Mouse (Mus musculus): ENCODE results near the gene Wnt10b. TPM values are rescaled to one million over a fixed set of nuclear protein-coding genes. Genes with fewer than 3 reads are reported as not detected.
A peak's percentile ranks its signal among the peaks of the same experiment; 100 is the strongest.

Wnt10b gene
- polyA plus RNA-seq, 1 experiment from 2014 or later = not detected

GRCm38 (mm10) chr15:98728366-98728765 lies 49.6 kb downstream of the Wnt10b start:
- H3K4me1 ChIP-seq (replicated peaks) = peaks cover 49% of the 10 kb centered on the region
- H3K27me3 ChIP-seq = peaks cover 53% of the 10 kb centered on the region
- no peak overlapping the region for H3K27ac ChIP-seq (replicated peaks)
- 15% methylated on average over 9 of the region's 9 CpGs for WGBS (ENCODE audit: insufficient replicate concordance)
- ATAC-seq (ENCODE audit: insufficient read depth) = no peak
- peak overlapping the region; percentile 83 for H3K4me2 ChIP-seq
- no peak overlapping the region for H3K9ac ChIP-seq
- H3K9me3 ChIP-seq (replicated peaks) = no peaks in the 10 kb centered on the region
- no peaks in the 10 kb centered on the region for H3K36me3 ChIP-seq (replicated peaks)
- H3K4me3 ChIP-seq (replicated peaks) = peak overlapping the region; percentile 60; the same call in 1 of the 2 replicates

GRCm38 (mm10) chr15:98727443-98728321 lies 50.3 kb downstream of the Wnt10b start, which contains the start of gene Fkbp11:
Gene Fkbp11 (minus strand): TSS chr15:98728198.
- Histone ChIP-seq H3K27ac (replicated peaks) (peak within 1 kb of the TSS; percentile 61; the same call in 1 of the 2 replicates), H3K4me2 (peak within 1 kb of the TSS; percentile 83), H3K27me3 (peaks cover 57% of the 10 kb centered on the region), H3K9ac (peak within 1 kb of the TSS; percentile 54), H3K4me3 (replicated peaks) (peak within 1 kb of the TSS; percentile 60), H3K36me3 (replicated peaks) (no peaks in the 10 kb centered on the region), H3K4me1 (replicated peaks) (peaks cover 44% of the 10 kb centered on the region), H3K9me3 (replicated peaks) (no peaks in the 10 kb centered on the region)
- ATAC-seq (ENCODE audit: insufficient read depth) = peak; percentile 62
- under 1% methylated on average over 39 of the region's 39 CpGs for WGBS (ENCODE audit: insufficient replicate concordance)

- peaks cover 62% of the 10 kb centered on the region for H3K27me3 ChIP-seq
- no peaks in the 10 kb centered on the region for H3K36me3 ChIP-seq (replicated peaks)
- peak overlapping the region; percentile 60 for H3K4me3 ChIP-seq (replicated peaks)
- ATAC-seq (ENCODE audit: insufficient read depth) = no peak
- peak overlapping the region; percentile 83 for H3K4me2 ChIP-seq
- WGBS (ENCODE audit: insufficient replicate concordance) = 44% methylated on average over 7 of the region's 7 CpGs
- no peaks in the 10 kb centered on the region for H3K9me3 ChIP-seq (replicated peaks)
- peaks cover 35% of the 10 kb centered on the region for H3K4me1 ChIP-seq (replicated peaks)
- 0 out of 2 replicates have a peak overlapping the region, but pooled peaks have one; percentile 54 for H3K9ac ChIP-seq
- H3K27ac ChIP-seq (replicated peaks) = no peak overlapping the region
Observed at GRCm38 (mm10) chr15:98726746-98727145, 51.2 kb downstream of the Wnt10b start.

- H3K4me2 ChIP-seq = peak overlapping the region; percentile 83
- no peaks in the 10 kb centered on the region for H3K36me3 ChIP-seq (replicated peaks)
- no peaks in the 10 kb centered on the region for H3K9me3 ChIP-seq (replicated peaks)
- 63% methylated on average over 4 of the region's 4 CpGs for WGBS (ENCODE audit: insufficient replicate concordance)
- H3K9ac ChIP-seq = no peak overlapping the region
- no peak overlapping the region for H3K4me3 ChIP-seq (replicated peaks)
- no peak overlapping the region for H3K27ac ChIP-seq (replicated peaks)
- peaks cover 35% of the 10 kb centered on the region for H3K4me1 ChIP-seq (replicated peaks)
- ATAC-seq (ENCODE audit: insufficient read depth) = no peak
- H3K27me3 ChIP-seq = peaks cover 62% of the 10 kb centered on the region
Observed at GRCm38 (mm10) chr15:98726079-98726478, 51.9 kb downstream of the Wnt10b start.

GRCm38 (mm10) chr15:98724441-98724840 lies 53.5 kb downstream of the Wnt10b start:
- no peak overlapping the region for H3K27ac ChIP-seq (replicated peaks)
- no peaks in the 10 kb centered on the region for H3K9me3 ChIP-seq (replicated peaks)
- H3K4me3 ChIP-seq (replicated peaks) = no peak overlapping the region
- WGBS (ENCODE audit: insufficient replicate concordance) = 47% methylated on average over 19 of the region's 19 CpGs
- H3K27me3 ChIP-seq = peaks cover 54% of the 10 kb centered on the region
- H3K9ac ChIP-seq = no peak overlapping the region
- H3K4me2 ChIP-seq = no peak overlapping the region
- no peaks in the 10 kb centered on the region for H3K36me3 ChIP-seq (replicated peaks)
- no peak for ATAC-seq (ENCODE audit: insufficient read depth)
- peaks cover 33% of the 10 kb centered on the region for H3K4me1 ChIP-seq (replicated peaks)

- Histone ChIP-seq H3K4me3 (replicated peaks) (no peak overlapping the region), H3K36me3 (replicated peaks) (no peaks in the 10 kb centered on the region), H3K9me3 (replicated peaks) (no peaks in the 10 kb centered on the region), H3K9ac (no peak overlapping the region), H3K4me1 (replicated peaks) (peaks cover 22% of the 10 kb centered on the region), H3K4me2 (no peak overlapping the region; the same call in 1 of the 2 replicates), H3K27ac (replicated peaks) (no peak overlapping the region), H3K27me3 (peaks cover 38% of the 10 kb centered on the region)
- WGBS (ENCODE audit: insufficient replicate concordance) = 26% methylated on average over 14 of the region's 14 CpGs
- ATAC-seq (ENCODE audit: insufficient read depth) = no peak
Observed at GRCm38 (mm10) chr15:98722854-98723253, 55.1 kb downstream of the Wnt10b start.

GRCm38 (mm10) chr15:98722191-98722590 lies 55.8 kb downstream of the Wnt10b start:
- Histone ChIP-seq H3K9ac (no peak overlapping the region), H3K36me3 (replicated peaks) (no peaks in the 10 kb centered on the region), H3K4me3 (replicated peaks) (no peak overlapping the region), H3K27ac (replicated peaks) (no peak overlapping the region), H3K9me3 (replicated peaks) (no peaks in the 10 kb centered on the region), H3K4me2 (no peak overlapping the region), H3K27me3 (peaks cover 37% of the 10 kb centered on the region), H3K4me1 (replicated peaks) (peaks cover 15% of the 10 kb centered on the region)
- no peak for ATAC-seq (ENCODE audit: insufficient read depth)
- 66% methylated on average over 8 of the region's 8 CpGs for WGBS (ENCODE audit: insufficient replicate concordance)

Other genes with a start within 250 kb of the Wnt10b start
- 32.0 and 35.4 TPM in 2 replicates for gene Kansl2, start 243.9 kb downstream of the Wnt10b start, polyA plus RNA-seq (2015; fragmentation: Nextera tagmentation; extraction: Ambion mirVana)
- gene Ccnt1, start 207.2 kb downstream of the Wnt10b start, polyA plus RNA-seq (2015; fragmentation: Nextera tagmentation; extraction: Ambion mirVana) = 25.1 and 28.2 TPM in 2 replicates
- not detected in 2 replicates for gene 4930415O20Rik, start 207.1 kb downstream of the Wnt10b start, polyA plus RNA-seq (2015; fragmentation: Nextera tagmentation; extraction: Ambion mirVana)
- 6.6 and 6.9 TPM in 2 replicates for gene Adcy6, start 168.1 kb downstream of the Wnt10b start, polyA plus RNA-seq (2015; fragmentation: Nextera tagmentation; extraction: Ambion mirVana)
- 0.52 and 0.96 TPM in 2 replicates for gene Cacnb3, start 147.3 kb downstream of the Wnt10b start, polyA plus RNA-seq (2015; fragmentation: Nextera tagmentation; extraction: Ambion mirVana)
- 9.5 and 10.2 TPM in 2 replicates for gene Ddx23, start 115.3 kb downstream of the Wnt10b start, polyA plus RNA-seq (2015; fragmentation: Nextera tagmentation; extraction: Ambion mirVana)
- gene Rnd1, start 100.7 kb downstream of the Wnt10b start, polyA plus RNA-seq (2015; fragmentation: Nextera tagmentation; extraction: Ambion mirVana) = 0.84 and 0.89 TPM in 2 replicates
- gene Ccdc65, start 69.9 kb downstream of the Wnt10b start, polyA plus RNA-seq (2015; fragmentation: Nextera tagmentation; extraction: Ambion mirVana) = not detected in 2 replicates
- gene Fkbp11, start 50.0 kb downstream of the Wnt10b start, polyA plus RNA-seq (2015; fragmentation: Nextera tagmentation; extraction: Ambion mirVana) = 156 and 176 TPM in 2 replicates
- 11.7 and 14.3 TPM in 2 replicates for gene Arf3, start 14.9 kb downstream of the Wnt10b start, polyA plus RNA-seq (2015; fragmentation: Nextera tagmentation; extraction: Ambion mirVana)
- gene Wnt1, start 11.7 kb upstream of the Wnt10b start, polyA plus RNA-seq (2015; fragmentation: Nextera tagmentation; extraction: Ambion mirVana) = not detected in 2 replicates
- not detected in 2 replicates for gene Ddn, start 31.3 kb upstream of the Wnt10b start, polyA plus RNA-seq (2015; fragmentation: Nextera tagmentation; extraction: Ambion mirVana)
- 94.1 and 95.7 TPM in 2 replicates for gene Prkag1, start 53.4 kb upstream of the Wnt10b start, polyA plus RNA-seq (2015; fragmentation: Nextera tagmentation; extraction: Ambion mirVana)
- 3.7 and 4.2 TPM in 2 replicates for gene Kmt2d, start 93.1 kb upstream of the Wnt10b start, polyA plus RNA-seq (2015; fragmentation: Nextera tagmentation; extraction: Ambion mirVana)
- 2.9 and 3.0 TPM in 2 replicates for gene Rhebl1, start 116.4 kb upstream of the Wnt10b start, polyA plus RNA-seq (2015; fragmentation: Nextera tagmentation; extraction: Ambion mirVana)
- gene Dhh, start 120.4 kb upstream of the Wnt10b start, polyA plus RNA-seq (2015; fragmentation: Nextera tagmentation; extraction: Ambion mirVana) = 0.08 and 0.12 TPM in 2 replicates
- 4.7 and 4.8 TPM in 2 replicates for gene Lmbr1l, start 140.1 kb upstream of the Wnt10b start, polyA plus RNA-seq (2015; fragmentation: Nextera tagmentation; extraction: Ambion mirVana)
- gene Tuba1b, start 156.4 kb upstream of the Wnt10b start, polyA plus RNA-seq (2015; fragmentation: Nextera tagmentation; extraction: Ambion mirVana) = 1,053 and 1,106 TPM in 2 replicates
- not detected in 2 replicates for gene Gm49450, start 175.4 kb upstream of the Wnt10b start, polyA plus RNA-seq (2015; fragmentation: Nextera tagmentation; extraction: Ambion mirVana)
- 71.7 and 75.1 TPM in 2 replicates for gene Tuba1a, start 175.6 kb upstream of the Wnt10b start, polyA plus RNA-seq (2015; fragmentation: Nextera tagmentation; extraction: Ambion mirVana)